Mouse (Mus musculus) C2C12 (cell line): ENCODE measurements at regions not wholly inside any gene's neighbourhood (a gene's known extent, or its start where the extent isn't known, plus 50 kb on each side); places are given as distances from the start of the nearest gene placed in this dataset.

Source experiments
- CTCF ChIP-seq: IDR thresholded peaks from one replicate; pipeline ENCODE4 v1.5.1; 2011; ENCODE audit not compliant: control insufficient read depth, insufficient read depth, insufficient read length
- FOSL1 ChIP-seq: IDR thresholded peaks from one replicate; pipeline ENCODE4 v1.8.0; 2011; ENCODE audit warnings: mild to moderate bottlenecking, low read length; ENCODE audit not compliant: poor library complexity, insufficient read depth, severe bottlenecking
- USF1 ChIP-seq: IDR thresholded peaks from one replicate; pipeline ENCODE4 v1.6.1; 2011; ENCODE audit warnings: low read depth, mild to moderate bottlenecking, control low read depth, moderate library complexity

GRCm38 (mm10) chr11:19644116-19644795 is 279.9 kb upstream of the Spred2 start:
- TF ChIP-seq CTCF (no peak), FOSL1 (no peak), USF1 (no peak)
